Mouse (Mus musculus) liver, postnatal 0 days (tissue): ENCODE measurements at regions not wholly inside any gene's neighbourhood (a gene's known extent, or its start where the extent isn't known, plus 50 kb on each side); places are given as distances from the start of the nearest gene placed in this dataset.

Source experiments
- ATAC-seq: fragments of 200-750 bp; cut with Nextera tagmentation; 2 replicates; pipeline ENCODE4 v1.8.0; 2017; ENCODE audit warnings: mild to moderate bottlenecking, moderate library complexity
- DNase-seq: peaks from one replicate; pipeline ENCODE4 v3.0.0-alpha.2; 2016
- H3K27ac ChIP-seq: fragments of 300-500 bp; sonication (generic); 2 replicates; pipeline ENCODE4 v1.5.1; 2014; ENCODE audit warnings: antibody characterized with exemption, moderate library complexity, mild to moderate bottlenecking, low read depth
- H3K27me3 ChIP-seq: fragments of 300-500 bp; sonication (generic); 2 replicates; pipeline ENCODE4 v1.6.1; 2014; ENCODE audit warnings: low read length, control low read depth, mixed read lengths; ENCODE audit not compliant: insufficient read depth
- H3K36me3 ChIP-seq: fragments of 300-500 bp; sonication (generic); replicated peaks from 2 replicates; pipeline ENCODE4 v1.6.1; 2014; ENCODE audit warnings: mild to moderate bottlenecking, control low read depth, low read length, moderate library complexity, mixed read lengths; ENCODE audit not compliant: insufficient read depth
- H3K4me1 ChIP-seq: fragments of 300-500 bp; sonication (generic); 2 replicates; pipeline ENCODE4 v1.6.1; 2014; ENCODE audit warnings: antibody characterized with exemption, mild to moderate bottlenecking, control low read depth; ENCODE audit not compliant: insufficient read depth
- H3K4me2 ChIP-seq: fragments of 300-500 bp; sonication (generic); 2 replicates; pipeline ENCODE4 v1.6.1; 2014; ENCODE audit warnings: low read depth, mild to moderate bottlenecking, low read length, moderate library complexity, mixed read lengths
- H3K4me3 ChIP-seq: fragments of 300-500 bp; sonication (generic); 2 replicates; pipeline ENCODE4 v1.5.1; 2014; ENCODE audit warnings: low read depth, low read length
- H3K9ac ChIP-seq: fragments of 300-500 bp; sonication (generic); replicated peaks from 2 replicates; pipeline ENCODE4 v1.6.1; 2014; ENCODE audit warnings: mild to moderate bottlenecking, moderate library complexity
- H3K9me3 ChIP-seq: fragments of 300-500 bp; sonication (generic); 2 replicates; pipeline ENCODE4 v1.6.1; 2016; ENCODE audit warnings: mild to moderate bottlenecking, control low read depth, low read length, mixed read lengths
- CTCF ChIP-seq: sonication (generic); IDR thresholded peaks from 2 replicates; pipeline ENCODE4 v1.5.1; 2016; ENCODE audit warnings: antibody characterized with exemption, low read depth
- EP300 ChIP-seq: IDR thresholded peaks from 2 replicates; pipeline ENCODE4 v1.6.1; 2016; ENCODE audit warnings: antibody characterized with exemption, low read depth, mild to moderate bottlenecking
- WGBS: fragments of 180-500 bp; shearing (Covaris S2); extraction: QIAGEN DNeasy Blood & Tissue Kit; methylation state at CpG from one replicate; pipeline ENCODE4 v1.1.7; 2014; ENCODE audit not compliant: insufficient replicate concordance; 5-methylcytosine and 5-hydroxymethylcytosine counted together

DNA sequence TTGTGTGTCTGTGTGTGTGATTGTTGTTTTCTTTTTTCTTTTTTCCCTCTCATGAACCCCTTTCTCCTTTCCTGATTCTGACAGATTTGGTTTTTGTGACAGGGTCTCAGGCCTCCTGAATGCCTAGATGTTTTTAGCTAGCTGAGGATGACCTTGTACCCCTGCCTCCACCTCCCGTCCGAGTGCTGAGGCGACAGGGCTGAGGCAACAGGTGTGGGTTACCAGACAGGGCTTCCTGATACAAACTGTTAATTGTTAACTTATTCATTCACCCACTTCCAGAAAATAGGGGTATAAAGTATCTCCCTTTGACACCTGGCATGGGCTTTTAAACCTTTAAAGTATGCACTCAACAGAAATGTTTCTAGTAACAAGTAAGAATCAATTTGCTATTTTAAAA, 65.0 kb upstream of the Ralgapa2 start:
- Histone ChIP-seq H3K9ac (no peak overlapping the region), H3K36me3 (no peaks in the 10 kb centered on the region), H3K27ac (peak overlapping the region; percentile 80), H3K4me1 (peaks cover 10% of the 10 kb centered on the region), H3K4me3 (no peak overlapping the region), H3K27me3 (no peaks in the 10 kb centered on the region), H3K9me3 (no peaks in the 10 kb centered on the region), H3K4me2 (no peak overlapping the region)
- TF ChIP-seq EP300 (no peak), CTCF (no peak)
- peak; percentile 20 for DNase-seq
- WGBS, result 48% methylated on average over 3 of the region's 3 CpGs
- peak; percentile 80; the same call in 1 of the 2 replicates for ATAC-seq

DNA sequence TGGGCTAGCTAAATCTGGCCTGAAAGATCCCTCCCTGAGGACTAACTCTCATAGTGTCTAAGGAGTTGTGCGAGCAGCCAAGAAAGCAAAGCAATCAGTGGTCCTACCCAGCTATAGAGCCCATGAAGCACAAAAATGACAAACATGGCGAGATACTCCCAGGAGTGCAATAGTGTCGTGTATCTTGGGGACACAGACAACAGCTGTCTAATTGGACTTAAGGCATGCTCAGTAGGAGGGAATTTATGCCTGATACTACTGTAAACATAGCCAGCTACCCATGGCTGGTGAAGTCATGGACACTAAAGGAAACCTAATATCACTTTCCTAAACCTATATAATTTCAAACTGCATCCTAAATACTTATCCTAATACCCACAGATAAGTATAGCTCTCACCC, 69.1 kb upstream of the Ralgapa2 start:
- 91% methylated on average over 3 of the region's 3 CpGs for WGBS
- Histone ChIP-seq H3K36me3 (no peaks in the 10 kb centered on the region), H3K4me1 (peaks cover 3% of the 10 kb centered on the region), H3K27me3 (no peaks in the 10 kb centered on the region), H3K4me3 (no peak overlapping the region), H3K4me2 (no peak overlapping the region), H3K9ac (no peak overlapping the region), H3K27ac (no peak overlapping the region), H3K9me3 (no peaks in the 10 kb centered on the region)
- no peak for ATAC-seq
- no peak for DNase-seq
- TF ChIP-seq EP300 (no peak), CTCF (no peak)

DNA sequence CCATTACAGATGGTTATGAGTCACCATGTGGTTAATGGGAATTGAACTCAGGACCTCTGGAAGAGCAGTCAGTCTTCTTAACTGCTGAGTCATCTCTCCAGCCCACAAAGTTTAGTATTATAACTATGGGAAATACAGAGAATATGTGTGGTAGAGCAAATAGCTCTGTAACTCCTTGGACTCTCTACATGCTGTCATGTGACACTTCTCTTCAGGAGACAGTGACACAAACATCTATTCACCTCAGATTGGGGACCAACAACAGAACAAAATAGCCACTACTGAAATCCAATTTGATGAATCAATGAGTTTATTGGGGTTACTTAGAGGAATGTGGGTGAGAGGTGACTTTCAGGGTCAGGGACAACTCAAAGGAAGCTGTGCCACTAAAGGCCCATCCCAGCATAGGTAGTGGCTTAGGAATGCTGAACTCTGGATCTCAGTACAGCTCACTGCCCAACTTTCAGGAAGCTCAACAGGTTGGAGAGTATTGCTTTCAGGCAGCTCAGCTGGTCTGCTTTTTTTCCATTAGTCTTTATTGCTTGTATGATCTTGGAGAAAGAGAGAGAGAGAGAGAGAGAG, 71.8 kb upstream of the Ralgapa2 start:
- ATAC-seq (no peak), DNase-seq (no peak)
- Histone ChIP-seq H3K4me1 (peaks cover 6% of the 10 kb centered on the region), H3K9me3 (no peaks in the 10 kb centered on the region), H3K36me3 (no peaks in the 10 kb centered on the region), H3K27me3 (no peaks in the 10 kb centered on the region), H3K9ac (no peak overlapping the region), H3K27ac (no peak overlapping the region), H3K4me3 (no peak overlapping the region), H3K4me2 (no peak overlapping the region)
- TF ChIP-seq EP300 (no peak), CTCF (no peak)

DNA sequence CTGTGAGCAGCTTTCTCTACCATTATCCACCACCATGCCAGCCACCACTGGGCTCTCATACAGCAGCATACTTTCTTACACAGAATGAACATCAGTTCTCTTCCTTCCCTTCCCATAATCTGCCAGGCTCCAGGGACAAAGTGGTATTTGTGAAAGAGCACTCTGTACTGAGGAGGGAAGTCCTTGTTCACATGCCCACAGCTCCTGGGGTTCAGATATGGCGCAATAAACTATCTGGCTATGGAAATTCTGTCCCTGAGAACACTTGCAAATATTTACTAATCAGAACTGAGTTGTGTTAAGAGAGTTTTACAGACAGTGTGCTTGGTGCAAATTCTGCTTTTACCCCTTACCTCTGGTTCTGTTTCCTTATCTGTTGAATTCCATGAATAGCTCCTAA, 74.2 kb upstream of the Ralgapa2 start:
- Histone ChIP-seq H3K4me1 (peaks cover 6% of the 10 kb centered on the region), H3K27ac (peak overlapping the region; percentile 77), H3K9me3 (no peaks in the 10 kb centered on the region), H3K4me3 (no peak overlapping the region), H3K36me3 (no peaks in the 10 kb centered on the region), H3K9ac (no peak overlapping the region), H3K4me2 (no peak overlapping the region), H3K27me3 (no peaks in the 10 kb centered on the region)
- WGBS, result 64% methylated on average over 1 of the region's 1 CpGs
- TF ChIP-seq CTCF (no peak), EP300 (no peak)
- ATAC-seq (peak; percentile 67; the same call in 1 of the 2 replicates), DNase-seq (no peak)

DNA sequence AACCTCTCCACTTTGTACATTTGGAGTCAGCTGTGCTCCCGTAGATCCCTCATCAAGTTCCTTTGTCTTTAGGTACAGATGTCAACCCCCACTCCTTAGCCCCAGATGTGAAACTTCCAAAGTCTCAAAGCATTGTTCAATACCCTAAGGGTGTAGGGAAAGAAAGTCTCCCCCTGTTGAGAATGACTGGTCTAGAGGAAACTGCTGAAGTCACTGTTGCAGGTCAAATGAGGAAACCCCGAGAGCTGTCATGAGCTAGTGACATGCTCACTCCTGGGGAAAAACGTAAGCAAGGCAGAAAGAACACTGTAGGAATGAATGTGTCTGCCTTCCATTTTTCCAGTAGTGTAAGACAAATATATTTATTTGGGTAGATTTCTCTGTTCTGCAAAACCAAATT, 74.8 kb upstream of the Ralgapa2 start:
- Histone ChIP-seq H3K4me1 (peaks cover 6% of the 10 kb centered on the region), H3K27me3 (no peaks in the 10 kb centered on the region), H3K27ac (peak overlapping the region; percentile 77; the same call in 1 of the 2 replicates), H3K9ac (no peak overlapping the region), H3K9me3 (no peaks in the 10 kb centered on the region), H3K4me3 (no peak overlapping the region), H3K4me2 (no peak overlapping the region), H3K36me3 (no peaks in the 10 kb centered on the region)
- ATAC-seq (0 out of 2 replicates have a peak, but pooled peaks have one; percentile 50), DNase-seq (no peak)
- 49% methylated on average over 3 of the region's 3 CpGs for WGBS
- TF ChIP-seq CTCF (no peak), EP300 (no peak)

DNA sequence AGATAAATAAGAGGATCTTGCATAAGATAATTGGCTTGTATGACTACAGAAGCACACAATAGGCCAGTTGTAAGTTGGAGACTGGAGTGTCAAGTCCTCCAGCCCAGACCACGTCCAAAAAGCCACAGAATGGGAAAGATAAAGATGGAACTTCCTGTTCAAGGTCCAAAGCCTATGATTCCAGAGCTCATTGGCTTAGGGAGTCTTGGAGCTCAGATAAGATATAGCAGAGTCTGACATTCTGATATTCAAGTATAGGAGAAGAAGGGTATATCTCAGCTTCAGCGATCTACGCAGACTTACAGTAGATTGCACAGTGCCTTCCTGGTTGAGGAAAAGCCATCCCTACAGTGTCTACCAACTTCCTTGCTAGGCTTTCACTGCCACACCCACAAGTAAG, 77.7 kb upstream of the Ralgapa2 start:
- Histone ChIP-seq H3K4me1 (peaks cover 6% of the 10 kb centered on the region), H3K27ac (no peak overlapping the region), H3K4me2 (no peak overlapping the region), H3K9me3 (no peaks in the 10 kb centered on the region), H3K4me3 (no peak overlapping the region), H3K36me3 (no peaks in the 10 kb centered on the region), H3K27me3 (no peaks in the 10 kb centered on the region), H3K9ac (no peak overlapping the region)
- 55% methylated on average over 3 of the region's 3 CpGs for WGBS
- TF ChIP-seq CTCF (no peak), EP300 (no peak)
- DNase-seq (no peak), ATAC-seq (no peak)

DNA sequence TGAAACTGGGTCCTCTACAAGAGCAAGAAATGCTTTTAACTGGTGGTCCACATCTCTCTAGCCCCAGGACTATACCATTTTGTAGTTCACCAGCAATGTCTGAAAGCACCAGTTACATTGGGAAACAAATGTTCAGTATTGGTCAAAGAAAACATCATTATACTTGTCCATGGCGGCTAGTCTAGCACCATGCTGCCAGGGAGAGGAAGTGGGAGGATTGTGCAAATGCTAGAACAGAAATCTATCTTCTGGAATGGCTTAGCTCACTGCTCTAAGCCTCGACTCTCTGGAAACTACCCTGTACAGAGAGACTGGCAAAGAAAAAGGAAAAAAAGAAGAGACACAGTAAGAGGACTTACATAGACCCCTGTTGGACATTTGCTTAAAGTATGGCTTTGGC, 81.1 kb upstream of the Ralgapa2 start:
- no peaks in the 10 kb centered on the region for H3K9me3 ChIP-seq
- TF ChIP-seq EP300 (no peak), CTCF (no peak)
- H3K27me3 ChIP-seq, result no peaks in the 10 kb centered on the region
- DNase-seq (no peak), ATAC-seq (no peak)
- no peaks in the 10 kb centered on the region for H3K36me3 ChIP-seq
- no peak overlapping the region for H3K9ac ChIP-seq
- no peak overlapping the region for H3K27ac ChIP-seq
- H3K4me1 ChIP-seq, result no peaks in the 10 kb centered on the region
- no peak overlapping the region for H3K4me2 ChIP-seq
- no peak overlapping the region for H3K4me3 ChIP-seq
- WGBS, result 54% methylated on average over 2 of the region's 2 CpGs
